ENCODE assay signal across 8 mouse cellular contexts in the genomic region with DNA sequence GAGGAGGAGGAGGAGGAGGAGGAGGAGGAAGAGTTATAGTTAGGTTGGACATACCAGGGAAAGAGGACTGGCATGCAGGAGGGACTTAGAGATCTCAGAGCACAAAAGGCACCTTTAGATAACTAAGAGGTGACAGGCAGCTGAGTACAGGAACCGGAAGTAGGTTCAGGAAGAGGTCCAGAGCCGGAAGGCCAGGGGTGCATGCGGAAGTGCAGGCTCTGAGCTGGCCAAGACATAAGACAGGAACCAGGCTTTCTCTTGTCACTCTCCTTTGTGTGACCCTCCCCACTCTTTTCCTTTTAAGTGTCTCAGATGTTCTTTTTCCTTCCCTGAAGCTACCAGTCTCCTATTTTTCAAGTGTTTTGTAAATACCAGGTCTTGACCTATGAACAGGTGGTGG. TPM values are rescaled to one million over a fixed set of nuclear protein-coding genes. Genes with fewer than 3 reads are reported as not detected.
DNase-seq lines count a peak whose midpoint lies in the region; ATAC-seq and TF ChIP-seq lines count a peak whose summit lies in the region.

No protein-coding gene starts in this region.

- no peak for ATAC-seq in hindbrain, embryonic 14.5 days (ENCODE audit: low FRiP score)
- ATAC-seq in hindbrain, embryonic 11.5 days (ENCODE audit: low FRiP score) = no peak

- TF ChIP-seq POLR2A in liver, adult 2 months (IDR thresholded peaks at IDR 0.05; ENCODE audit: extremely low read depth, insufficient read depth, low read length) = no peak

- H3K27ac ChIP-seq in liver, adult 2 months (replicated peaks; ENCODE audit: insufficient read depth, low read depth, low read length) = no peak overlapping the region
- no peak overlapping the region for H3K27ac ChIP-seq in hindbrain, embryonic 14.5 days
- H3K27ac ChIP-seq in hindbrain, embryonic 11.5 days (ENCODE audit: low read depth, low read length) = no peak overlapping the region

- no peaks in the 10 kb centered on the region for H3K27me3 ChIP-seq in liver, adult 2 months (ENCODE audit: control insufficient read depth, insufficient read depth, low read length)
- no peaks in the 10 kb centered on the region for H3K27me3 ChIP-seq in hindbrain, embryonic 14.5 days (ENCODE audit: control insufficient read depth, insufficient read depth, low read length)
- no peaks in the 10 kb centered on the region for H3K27me3 ChIP-seq in hindbrain, embryonic 11.5 days (ENCODE audit: control insufficient read depth, insufficient read depth, low read length)

- intact Hi-C loops in heart, postnatal 36 days (cut with DNase I) = loop anchor here (2.0 kb wide), 1 partner anchor 38 kb away; the partner anchor contains the start of gene Plcl2

- WGBS in liver, adult 2 months = 65% methylated on average over 3 of the region's 3 CpGs
- WGBS in hindbrain, embryonic 14.5 days = 74% methylated on average over 3 of the region's 3 CpGs
- WGBS in hindbrain, embryonic 11.5 days = 88% methylated on average over 3 of the region's 3 CpGs

- no peak for TF ChIP-seq CTCF in liver, adult 2 months (IDR thresholded peaks at IDR 0.05; ENCODE audit: low read depth, low read length)

- no peaks in the 10 kb centered on the region for H3K4me1 ChIP-seq in liver, adult 2 months (ENCODE audit: control insufficient read depth, insufficient read depth, low read length)
- peaks cover 16% of the 10 kb centered on the region for H3K4me1 ChIP-seq in hindbrain, embryonic 14.5 days (replicated peaks; ENCODE audit: control insufficient read depth, insufficient read depth, low read length)
- no peaks in the 10 kb centered on the region; the same call in 1 of the 2 replicates for H3K4me1 ChIP-seq in hindbrain, embryonic 11.5 days (replicated peaks; ENCODE audit: control insufficient read depth, insufficient read depth, low read length)

- H3K9ac ChIP-seq in liver, adult 2 months (ENCODE audit: low read depth, low read length) = no peak overlapping the region
- no peak overlapping the region for H3K9ac ChIP-seq in hindbrain, embryonic 14.5 days
- H3K9ac ChIP-seq in hindbrain, embryonic 11.5 days (ENCODE audit: low read depth, low read length) = no peak overlapping the region

- no peak overlapping the region for H3K4me3 ChIP-seq in liver, adult 2 months (ENCODE audit: insufficient read depth, low read depth, low read length)
- H3K4me3 ChIP-seq in hindbrain, embryonic 14.5 days (replicated peaks; ENCODE audit: low read length) = no peak overlapping the region
- H3K4me3 ChIP-seq in hindbrain, embryonic 11.5 days (ENCODE audit: low read depth, low read length) = no peak overlapping the region

- no peaks in the 10 kb centered on the region for H3K79me2 ChIP-seq in liver, adult 2 months (ENCODE audit: control insufficient read depth, insufficient read depth, low read length)

- no peak overlapping the region for H3K4me2 ChIP-seq in hindbrain, embryonic 14.5 days (replicated peaks)
- H3K4me2 ChIP-seq in hindbrain, embryonic 11.5 days (replicated peaks; ENCODE audit: low read depth, low read length) = no peak overlapping the region

- no peaks in the 10 kb centered on the region for H3K36me3 ChIP-seq in liver, adult 2 months (ENCODE audit: control insufficient read depth, insufficient read depth, low read length)
- no peaks in the 10 kb centered on the region for H3K36me3 ChIP-seq in hindbrain, embryonic 14.5 days (replicated peaks; ENCODE audit: control insufficient read depth, insufficient read depth)
- H3K36me3 ChIP-seq in hindbrain, embryonic 11.5 days (ENCODE audit: control insufficient read depth, insufficient read depth, low read length) = no peaks in the 10 kb centered on the region

- H3K9me3 ChIP-seq in hindbrain, embryonic 14.5 days (ENCODE audit: control insufficient read depth, low read length) = no peaks in the 10 kb centered on the region
- H3K9me3 ChIP-seq in hindbrain, embryonic 11.5 days (ENCODE audit: control insufficient read depth, low read length) = no peaks in the 10 kb centered on the region

- peak; percentile 23 for DNase-seq in spleen, adult 12 weeks (ENCODE audit: low spot score)
- no peak for DNase-seq in spleen, postnatal 14 days (ENCODE audit: low spot score in 2 of 2)
- peak; percentile 23 to 25 for DNase-seq in heart, postnatal 36 days
- peak; percentile 34 for DNase-seq in liver, adult 2 months (ENCODE audit: extremely low read depth, low read depth, low spot score)
- DNase-seq in spleen, adult 18-20 months = peak; percentile 41 to 51
- DNase-seq in ovary, postnatal 10 days (ENCODE audit: low spot score) = no peak
- no peak for DNase-seq in hindbrain, embryonic 14.5 days (ENCODE audit: low spot score)
- no peak for DNase-seq in hindbrain, embryonic 11.5 days (ENCODE audit: low spot score)

RNA-seq across cellular contexts. Expression of gene Plcl2, which starts 38.0 kb away (rescaled TPM):
- total RNA-seq in heart, postnatal 36 days (2021) = 10 to 100 TPM in 1 of 2 experiments, 1 to 10 TPM in 1; 7.9 to 11.5 TPM
- total RNA-seq in liver, adult 2 months (2014; rRNA removed) = 11.8 and 12.4 TPM in 2 replicates
- 3.6 and 4.2 TPM in 2 replicates for polyA plus RNA-seq in liver, adult 2 months (2012; rRNA removed)
- polyA plus RNA-seq in hindbrain, embryonic 14.5 days (2014; fragmentation: Nextera tagmentation; extraction: Ambion mirVana) = 14.6 and 17.5 TPM in 2 replicates
- polyA plus RNA-seq in hindbrain, embryonic 11.5 days (2014; fragmentation: Nextera tagmentation; extraction: Ambion mirVana) = 6.7 and 7.2 TPM in 2 replicates

Comparison
In these comparisons a context has a peak if more than half of its experiments do, and no peak if none do; other contexts are left out.
1. DNase-seq: peak in spleen, adult 12 weeks (single experiment), heart, postnatal 36 days (2 of 2), liver, adult 2 months (single experiment) and spleen, adult 18-20 months (2 of 2); none in spleen, postnatal 14 days (0 of 2), ovary, postnatal 10 days (single experiment), hindbrain, embryonic 14.5 days (single experiment) and hindbrain, embryonic 11.5 days (single experiment).